Mouse (Mus musculus): ENCODE data around the gene Srcin1.

Srcin1 gene

DNA sequence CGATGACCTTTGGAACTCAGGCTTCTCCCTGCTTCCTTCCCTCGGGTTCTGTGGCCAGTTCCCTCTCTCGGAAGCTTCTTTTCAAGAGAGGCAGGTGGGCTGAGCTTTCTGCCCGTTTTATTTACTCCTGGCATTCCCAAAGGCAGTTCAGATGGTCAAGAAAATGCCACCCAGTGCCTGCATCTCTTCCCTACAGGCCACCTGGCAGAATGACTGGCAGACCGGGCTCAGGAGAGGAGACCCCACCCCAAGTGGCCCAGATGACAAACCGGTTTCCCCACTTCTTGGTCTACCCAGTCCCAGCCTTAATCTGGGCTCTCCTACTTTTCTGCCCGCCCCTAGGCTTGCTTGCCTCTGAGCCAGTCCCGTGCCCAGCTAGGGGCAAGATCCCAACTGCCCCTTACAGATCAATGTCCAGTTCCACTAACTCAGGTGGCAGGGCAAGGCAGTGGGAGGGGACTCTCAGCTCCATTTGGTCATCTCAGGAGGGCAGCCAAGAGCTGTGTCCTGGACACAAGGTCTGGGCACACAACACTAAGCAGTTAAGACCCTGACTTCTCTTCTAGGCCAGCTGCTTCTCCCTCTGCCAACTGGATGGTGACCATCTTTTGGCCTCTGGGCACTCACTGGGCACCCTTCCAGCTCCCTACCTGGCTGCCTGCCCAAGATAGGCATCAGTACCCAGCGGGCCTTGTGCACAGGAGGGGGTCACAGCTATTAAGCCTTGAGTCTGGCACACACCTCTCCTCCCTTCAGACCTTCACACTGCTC is at the start of gene Srcin1:
Gene Srcin1, minus strand, starts transcription at position 51 of the 771 bp plus-strand sequence.
- peak; percentile 93 for DNase-seq

DNA sequence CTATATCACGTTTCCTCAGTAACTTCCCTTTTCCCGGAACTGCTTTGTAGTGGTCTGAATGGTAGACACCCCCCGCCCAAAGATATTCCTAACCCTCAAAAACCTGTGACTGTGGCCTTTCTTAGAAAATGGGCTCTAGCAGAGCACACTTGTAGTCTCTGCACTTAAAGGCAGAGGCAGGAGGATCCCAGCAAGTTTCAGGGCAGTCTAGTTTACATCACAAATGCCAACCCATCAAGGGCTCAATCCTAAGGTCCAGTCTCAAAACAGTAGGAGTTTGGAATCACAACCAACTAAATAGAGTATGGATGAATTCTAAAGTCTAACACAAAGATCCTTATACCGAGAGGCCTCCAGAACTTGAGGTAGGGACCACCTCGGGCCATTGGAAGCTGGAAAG is 49.6 kb upstream of the Srcin1 start:
- DNase-seq, result no peak

DNA sequence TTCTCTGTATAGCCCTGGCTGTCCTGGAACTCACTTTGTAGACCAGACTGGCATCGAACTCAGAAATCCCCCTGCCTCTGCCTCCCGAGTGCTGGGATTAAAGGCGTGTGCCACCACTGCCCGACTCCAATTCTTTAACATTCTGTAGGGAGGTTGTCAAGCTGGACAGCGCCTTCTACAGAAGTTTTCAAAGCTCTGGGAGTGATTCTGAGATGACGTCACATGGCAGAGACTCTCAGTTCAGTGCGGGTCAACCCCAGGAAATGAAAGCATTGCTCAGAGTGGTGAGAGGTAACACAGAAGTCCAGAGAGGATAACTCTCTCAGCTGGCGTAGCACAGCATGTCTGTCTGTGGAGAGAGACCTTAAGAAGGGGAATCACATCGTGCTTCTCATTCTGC is 47.2 kb upstream of the Srcin1 start:
- no peak for DNase-seq

DNA sequence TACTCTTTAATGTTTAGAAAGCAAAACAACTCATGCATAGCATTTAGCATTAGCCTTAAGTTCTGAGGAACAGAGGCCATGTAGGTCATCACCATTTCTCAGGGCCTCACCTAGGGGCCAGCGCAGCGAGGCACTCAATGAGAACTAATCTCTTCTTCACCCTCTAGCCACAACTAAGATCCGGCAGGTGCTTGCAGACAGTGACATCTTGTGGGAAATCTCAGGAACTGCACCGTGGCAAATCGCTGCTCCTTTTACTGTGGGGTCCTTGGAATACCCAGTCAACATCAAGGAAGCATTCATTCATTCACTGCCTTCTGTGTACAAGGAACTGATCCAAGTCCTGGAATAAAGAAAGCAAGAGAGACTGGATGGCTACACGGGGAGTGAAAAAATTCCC is 46.5 kb upstream of the Srcin1 start:
- peak; percentile 58 for DNase-seq

DNA sequence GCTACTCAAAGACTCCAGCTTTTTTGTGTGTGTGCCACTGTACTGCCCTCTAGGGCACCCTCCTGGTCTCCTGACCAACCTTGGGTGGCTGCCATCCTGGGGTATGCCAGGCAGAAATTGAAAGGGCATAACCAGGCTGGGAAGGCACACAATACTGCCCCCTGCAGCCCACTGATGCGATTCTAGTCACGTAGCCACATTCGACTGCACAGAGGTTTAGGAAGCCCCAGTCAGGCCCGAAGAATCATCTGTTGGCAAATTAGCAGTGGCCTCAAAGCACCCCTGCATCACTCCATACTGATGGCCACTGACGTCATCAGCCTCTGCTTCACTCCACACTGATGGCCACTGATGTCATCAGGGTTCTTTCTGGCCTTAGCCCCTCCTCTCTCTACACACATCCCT is 43.4 kb upstream of the Srcin1 start:
- DNase-seq, result peak; percentile 91

DNA sequence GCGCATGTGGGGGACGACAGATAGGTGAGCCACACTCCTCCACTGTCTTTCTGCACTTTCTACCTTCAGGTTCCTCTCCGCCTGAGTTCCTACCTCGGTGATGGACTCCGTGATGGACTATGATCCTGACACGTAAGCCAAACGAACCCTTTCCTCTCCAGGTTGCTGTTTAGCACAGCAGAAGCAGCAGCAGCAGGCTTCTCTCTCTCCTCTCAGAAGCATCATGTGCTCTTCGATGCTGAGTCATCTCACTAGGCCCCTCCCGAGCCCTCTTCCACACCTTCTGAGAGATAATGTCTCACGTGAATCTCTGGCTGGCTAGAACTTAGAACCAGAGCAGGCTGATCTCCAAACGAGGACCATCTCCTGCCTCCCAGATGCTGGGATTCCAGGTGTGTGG is 42.4 kb upstream of the Srcin1 start:
- DNase-seq, result peak; percentile 78

DNA sequence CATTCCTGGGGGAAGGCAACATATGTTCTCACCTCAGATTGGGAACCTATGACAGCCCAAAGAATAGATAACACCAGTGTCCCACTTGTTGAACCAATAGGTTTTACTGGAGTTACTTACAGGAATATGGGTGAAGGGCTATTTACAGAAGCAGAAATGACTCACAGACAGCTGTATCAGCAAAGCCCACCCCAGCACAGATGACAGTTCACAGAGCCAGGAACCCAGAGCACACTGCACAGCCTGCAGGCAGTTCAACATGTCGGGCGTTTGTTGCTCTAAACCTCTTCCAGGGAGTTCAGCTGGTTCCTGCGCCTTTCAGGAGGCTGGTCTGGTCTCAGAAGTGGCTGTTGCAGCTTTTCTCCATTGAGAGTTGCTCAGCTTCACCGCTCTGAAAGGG is 39.3 kb upstream of the Srcin1 start:
- no peak for DNase-seq

DNA sequence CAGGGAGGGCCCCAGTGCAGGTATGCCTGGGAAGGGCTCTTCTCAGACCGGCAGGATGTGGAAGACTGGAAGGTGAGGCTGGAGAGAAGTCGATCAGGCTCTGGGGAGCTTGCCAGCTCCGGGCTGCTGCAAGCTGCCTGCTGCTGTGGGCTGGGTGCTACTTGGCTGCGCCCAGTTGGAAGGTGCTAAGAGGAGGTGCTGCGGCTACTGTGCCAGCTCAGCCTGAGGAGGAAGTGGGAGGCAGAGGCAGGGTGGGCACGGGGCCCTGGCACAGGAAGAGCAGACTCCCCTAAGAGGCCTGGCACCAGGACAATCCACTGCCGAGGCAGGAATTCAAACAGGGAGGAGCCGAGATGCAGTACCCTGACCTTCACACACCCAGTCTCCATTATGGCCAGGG is 35.1 kb upstream of the Srcin1 start:
- peak; percentile 71 for DNase-seq

DNA sequence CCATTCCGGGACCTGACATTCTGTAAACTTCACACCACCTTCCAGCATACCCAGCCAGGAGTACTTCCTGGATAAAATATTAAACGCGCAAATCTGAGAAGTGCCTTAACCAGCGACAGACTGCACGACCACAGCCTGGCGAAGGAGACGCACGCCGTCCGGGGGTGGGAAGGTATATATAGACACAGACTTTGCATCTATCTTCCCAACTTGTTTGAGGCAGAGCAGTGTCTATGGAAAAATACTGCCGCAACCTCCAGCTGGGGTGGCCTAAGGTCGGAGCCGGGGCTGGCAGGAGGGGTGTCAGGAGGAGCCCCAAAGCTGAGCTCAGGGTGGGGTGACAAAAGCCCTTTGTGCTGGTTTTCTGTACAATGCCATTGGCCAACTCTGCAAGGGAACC is 33.8 kb upstream of the Srcin1 start:
- DNase-seq, result no peak

DNA sequence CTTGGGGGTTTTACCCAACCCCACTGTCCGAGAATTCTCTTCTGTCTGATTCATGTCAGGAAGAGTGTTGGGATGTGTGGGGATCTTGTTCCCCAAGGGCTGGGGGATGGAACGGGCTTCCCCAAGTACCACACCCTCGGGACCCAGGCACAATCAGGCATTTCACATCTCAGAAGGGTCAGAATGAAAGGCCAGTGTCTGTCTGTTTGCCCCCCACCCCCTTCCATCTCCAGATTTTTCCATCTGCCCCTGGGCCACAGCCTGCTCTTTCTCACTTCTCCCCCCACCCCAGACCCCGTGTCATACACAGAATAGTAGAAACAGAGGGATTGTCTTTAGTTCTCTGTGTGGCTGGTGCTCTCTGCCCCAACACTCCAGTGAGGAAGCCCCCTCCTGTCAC is 32.9 kb upstream of the Srcin1 start:
- no peak for DNase-seq

DNA sequence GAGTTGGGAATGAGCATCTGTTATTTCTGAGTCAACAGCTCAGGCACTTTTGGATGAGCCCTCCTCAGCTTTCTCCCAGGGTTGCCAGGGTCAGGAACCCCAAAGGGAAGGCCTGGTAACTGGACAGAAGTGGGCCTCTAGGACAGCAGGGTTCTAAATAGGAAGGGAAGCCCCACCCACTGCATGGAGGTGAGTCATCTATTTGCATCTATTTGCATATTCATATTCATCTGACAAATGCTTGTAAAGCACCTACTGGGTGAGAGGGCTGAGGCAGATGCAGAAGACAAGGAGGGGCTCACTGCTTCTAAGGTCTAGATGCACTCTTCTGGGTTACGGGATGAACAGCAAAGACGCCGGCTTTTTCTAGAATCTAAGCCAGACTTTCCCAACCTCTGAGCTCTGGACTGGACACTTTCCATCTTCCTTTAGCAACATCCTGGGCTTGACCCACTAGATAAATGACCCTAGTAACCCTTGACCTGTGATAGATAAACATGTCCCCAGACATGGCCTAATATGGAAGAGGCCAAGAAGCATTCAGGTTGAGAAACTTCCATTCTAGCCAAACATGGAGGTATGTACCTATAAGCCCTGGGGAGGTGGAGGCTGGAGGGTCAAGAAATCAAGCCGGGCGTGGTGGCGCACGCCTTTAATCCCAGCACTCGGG is 31.2 kb upstream of the Srcin1 start:
- DNase-seq, result no peak

DNA sequence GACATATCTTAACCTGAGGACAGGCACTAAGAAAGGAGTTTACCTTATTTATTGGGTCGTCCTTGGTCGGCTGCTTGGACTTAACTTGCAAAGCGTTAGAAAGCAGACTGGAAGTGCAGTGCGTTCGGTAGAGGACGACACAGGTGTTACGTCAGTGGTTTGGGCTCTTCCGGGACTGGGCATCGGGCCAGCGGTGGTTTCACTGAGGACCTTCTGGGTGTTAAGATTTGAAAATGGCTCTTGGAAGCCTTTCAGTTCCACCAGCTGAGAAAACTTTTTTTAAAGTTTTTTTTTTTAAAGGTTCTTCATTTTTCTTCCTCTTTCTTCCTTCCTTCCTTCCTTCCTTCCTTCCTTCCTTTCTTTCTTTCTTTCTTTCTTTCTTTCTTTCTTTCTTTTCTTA is 27.9 kb upstream of the Srcin1 start:
- no peak for DNase-seq

DNA sequence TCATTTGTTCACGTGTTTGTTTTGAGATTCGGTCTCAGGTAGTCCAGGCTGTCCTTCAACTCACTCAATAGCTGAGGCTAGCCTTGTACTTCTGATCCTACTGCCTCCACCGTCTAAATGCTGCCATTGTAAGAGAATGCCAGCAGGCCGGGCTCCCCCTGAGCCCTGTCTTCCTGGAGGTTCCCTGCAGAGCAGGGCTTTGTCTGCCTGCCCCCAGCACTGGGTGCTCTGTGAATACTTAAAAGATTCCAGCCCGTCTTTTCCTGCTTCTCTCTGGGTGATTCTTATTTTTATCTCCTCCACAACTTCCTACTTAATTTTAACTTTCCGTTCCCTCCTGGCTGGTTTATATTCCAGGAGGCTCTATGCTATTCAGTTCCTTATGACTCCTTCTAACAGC is 26.2 kb upstream of the Srcin1 start:
- DNase-seq, result no peak

DNA sequence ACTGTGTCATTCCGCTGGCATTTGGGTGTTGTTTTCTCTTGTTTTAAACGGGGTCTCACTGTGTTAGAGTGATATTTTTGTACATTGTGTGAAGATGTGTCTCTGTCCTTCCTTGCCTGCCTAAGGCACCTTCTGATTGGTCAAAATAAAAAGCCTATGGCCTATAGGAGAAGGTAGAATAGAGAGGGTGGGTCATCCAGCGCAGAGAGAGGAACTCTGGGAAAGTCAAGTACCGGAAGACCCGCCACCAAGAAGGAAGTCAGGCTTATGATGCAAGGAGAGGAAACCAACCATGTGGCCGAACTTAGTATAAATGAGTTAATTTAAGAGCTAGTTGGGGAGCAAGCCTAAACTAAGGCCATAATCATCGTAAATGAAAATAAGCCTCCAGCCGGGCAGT is 23.1 kb upstream of the Srcin1 start:
- no peak for DNase-seq

DNA sequence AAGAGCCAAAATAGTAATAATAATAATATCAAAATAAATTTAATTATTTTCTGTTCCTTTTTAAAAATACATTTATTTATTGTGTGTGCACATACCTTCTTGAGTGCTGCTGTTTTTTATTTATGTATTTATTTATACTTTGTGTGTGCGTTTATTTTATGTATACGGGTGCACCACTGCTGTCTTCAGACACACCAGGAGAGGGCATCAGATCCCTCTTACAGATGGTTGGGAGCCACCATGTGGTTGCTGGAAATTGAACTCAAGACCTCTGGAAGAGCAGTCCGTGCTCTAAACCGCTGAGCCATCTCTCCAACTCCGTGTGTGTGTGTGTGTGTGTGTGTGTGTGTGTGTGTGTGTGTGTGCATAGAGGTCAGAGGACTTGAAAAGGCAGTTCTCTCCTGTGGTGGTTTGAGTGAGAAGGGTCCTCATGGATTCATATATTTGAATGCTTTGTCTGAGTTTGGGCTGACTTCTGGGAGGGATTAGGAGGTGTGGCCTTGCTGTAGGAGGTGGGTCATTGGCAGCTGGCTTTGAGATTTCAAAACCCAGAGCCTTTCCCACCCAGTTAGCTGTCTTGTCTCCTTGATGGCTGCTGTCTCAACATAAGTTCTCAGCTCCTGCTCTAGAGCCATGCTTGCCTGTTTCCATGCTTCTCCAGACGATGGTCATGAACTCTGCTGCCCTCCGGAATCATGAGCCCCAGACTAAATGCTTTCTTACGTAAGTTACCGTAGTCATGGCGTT is 22.1 kb upstream of the Srcin1 start:
- no peak for DNase-seq

DNA sequence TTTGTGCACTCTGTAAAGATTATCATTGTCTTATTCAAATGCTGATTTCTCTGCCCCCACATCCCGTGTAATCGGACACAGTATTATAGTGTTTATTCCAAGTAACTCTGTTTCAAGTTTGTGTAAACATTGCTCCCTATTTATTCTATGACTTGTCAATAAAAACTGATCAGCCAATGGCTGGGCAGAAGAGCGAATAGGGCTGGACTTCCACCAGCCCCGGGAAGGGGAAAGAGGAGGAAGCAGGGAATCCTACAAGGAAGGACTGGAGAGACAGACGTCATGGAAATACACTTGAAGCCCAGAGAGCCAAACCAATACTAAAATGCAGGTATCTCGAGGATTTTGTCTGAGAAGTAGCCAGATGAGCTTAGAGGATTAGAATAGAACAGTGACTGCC is 18.1 kb upstream of the Srcin1 start:
- no peak for DNase-seq

DNA sequence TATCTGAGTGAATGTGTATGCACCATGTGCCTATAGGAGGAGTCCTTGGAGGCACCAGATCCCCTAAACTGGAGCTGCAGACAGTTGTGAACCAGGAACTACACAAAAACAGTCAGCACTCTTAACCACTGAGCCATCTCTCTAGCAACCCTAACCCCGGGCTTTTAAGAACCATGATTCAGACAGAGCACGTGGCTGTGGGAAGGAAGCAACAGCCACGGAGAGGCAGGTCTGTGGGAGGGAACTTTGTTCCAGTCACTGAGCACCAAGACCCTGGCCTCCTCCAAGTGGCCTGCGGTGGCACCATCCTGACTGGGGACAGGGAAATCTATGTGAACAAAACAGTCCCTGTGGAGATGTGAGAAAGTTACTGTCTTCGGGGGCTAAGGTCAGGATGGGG is 15.9 kb upstream of the Srcin1 start:
- no peak for DNase-seq

DNA sequence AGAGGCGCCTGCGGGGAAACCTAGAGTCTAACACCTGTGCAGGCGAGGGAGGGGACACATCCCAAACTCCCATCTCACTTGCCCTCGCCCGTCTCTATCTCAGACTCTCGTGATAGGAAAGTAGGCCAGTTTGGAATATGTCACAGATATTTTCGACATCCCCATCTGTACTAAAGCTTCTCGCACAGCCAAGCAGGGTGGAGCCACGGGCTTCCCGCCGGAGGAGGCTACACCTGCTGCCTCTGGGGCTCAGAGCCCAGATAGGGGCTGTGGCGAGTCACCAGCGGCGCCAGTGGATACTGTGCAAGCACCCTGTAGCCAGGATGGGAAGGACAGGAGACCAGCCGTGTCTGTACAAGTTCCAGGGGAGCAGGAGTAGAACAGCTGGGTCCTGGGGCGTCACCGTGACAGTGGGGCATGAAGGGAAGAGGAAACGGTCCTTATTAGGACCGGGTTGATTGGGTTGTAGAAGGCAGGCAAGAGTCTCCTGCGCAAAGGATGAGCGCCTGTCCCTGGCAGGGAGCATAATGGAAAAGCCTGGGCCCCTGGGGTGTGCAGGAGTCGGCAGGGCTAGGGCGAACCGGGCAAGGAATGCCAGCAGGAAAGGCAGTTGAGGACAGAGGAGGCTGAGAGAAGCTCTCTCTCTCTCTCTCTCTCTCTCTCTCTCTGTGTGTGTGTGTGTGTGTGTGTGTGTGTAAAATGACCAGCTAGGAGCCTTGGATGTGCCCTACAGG is 14.4 kb upstream of the Srcin1 start:
- no peak for DNase-seq

DNA sequence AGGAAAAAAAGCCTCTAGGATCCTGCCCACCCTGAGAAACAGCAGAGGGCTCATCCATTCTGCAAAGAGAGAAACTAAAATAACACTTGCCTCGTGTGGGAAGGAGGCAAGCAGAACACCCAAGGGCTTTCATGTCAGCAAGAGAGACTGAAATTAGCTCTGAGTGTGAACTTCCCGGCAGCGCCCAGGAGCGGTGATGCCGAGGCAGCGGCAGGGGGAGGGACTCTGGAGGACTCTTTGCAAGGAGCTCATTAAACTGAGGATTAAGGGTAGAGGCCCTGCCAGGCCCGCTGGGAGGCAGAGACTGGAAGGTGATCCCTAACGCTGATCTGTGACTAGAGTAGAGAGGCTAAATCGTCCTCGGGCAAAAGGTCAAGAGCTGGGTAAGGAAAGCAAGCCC is 13.2 kb upstream of the Srcin1 start:
- no peak for DNase-seq

DNA sequence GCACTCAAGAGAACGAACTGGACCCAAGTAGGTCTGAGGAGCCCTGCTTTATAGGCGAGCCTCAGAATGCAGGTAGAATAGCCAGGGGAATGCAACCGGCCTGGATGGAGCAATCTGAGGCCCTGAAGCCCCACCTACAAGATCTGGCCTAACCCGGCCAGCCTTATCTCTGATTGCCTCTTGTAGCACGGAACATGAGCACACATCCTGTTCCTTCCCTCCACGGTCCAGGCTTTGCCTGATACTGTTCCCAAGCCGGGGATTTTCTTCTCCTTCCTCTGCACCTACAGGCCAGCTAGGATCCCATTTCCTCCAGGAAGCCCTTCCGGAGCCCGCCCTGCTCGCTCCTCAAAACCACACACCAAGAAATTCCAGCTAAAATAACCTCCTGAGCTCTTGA is 9.9 kb upstream of the Srcin1 start:
- peak; percentile 65 for DNase-seq

DNA sequence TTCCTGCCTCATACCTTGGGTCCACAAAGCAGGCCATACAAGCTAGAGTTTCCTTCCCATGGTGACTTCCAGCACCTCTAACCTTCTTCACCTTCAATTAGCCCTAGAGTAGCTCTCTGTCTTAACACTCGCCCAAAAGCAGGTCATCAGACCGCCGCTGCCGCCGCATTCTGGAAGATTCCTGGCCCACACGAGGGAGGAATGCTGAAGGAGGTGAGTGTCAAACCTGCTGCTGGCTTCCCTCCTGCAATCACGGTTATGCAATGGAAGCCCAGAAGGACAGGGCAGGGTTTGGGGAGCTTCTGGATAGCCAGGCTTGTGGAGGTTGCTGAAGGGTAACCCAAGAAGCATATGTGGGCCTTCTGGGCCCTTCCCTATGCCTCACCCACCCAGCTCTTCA is 8.5 kb upstream of the Srcin1 start:
- DNase-seq, result peak; percentile 32

DNA sequence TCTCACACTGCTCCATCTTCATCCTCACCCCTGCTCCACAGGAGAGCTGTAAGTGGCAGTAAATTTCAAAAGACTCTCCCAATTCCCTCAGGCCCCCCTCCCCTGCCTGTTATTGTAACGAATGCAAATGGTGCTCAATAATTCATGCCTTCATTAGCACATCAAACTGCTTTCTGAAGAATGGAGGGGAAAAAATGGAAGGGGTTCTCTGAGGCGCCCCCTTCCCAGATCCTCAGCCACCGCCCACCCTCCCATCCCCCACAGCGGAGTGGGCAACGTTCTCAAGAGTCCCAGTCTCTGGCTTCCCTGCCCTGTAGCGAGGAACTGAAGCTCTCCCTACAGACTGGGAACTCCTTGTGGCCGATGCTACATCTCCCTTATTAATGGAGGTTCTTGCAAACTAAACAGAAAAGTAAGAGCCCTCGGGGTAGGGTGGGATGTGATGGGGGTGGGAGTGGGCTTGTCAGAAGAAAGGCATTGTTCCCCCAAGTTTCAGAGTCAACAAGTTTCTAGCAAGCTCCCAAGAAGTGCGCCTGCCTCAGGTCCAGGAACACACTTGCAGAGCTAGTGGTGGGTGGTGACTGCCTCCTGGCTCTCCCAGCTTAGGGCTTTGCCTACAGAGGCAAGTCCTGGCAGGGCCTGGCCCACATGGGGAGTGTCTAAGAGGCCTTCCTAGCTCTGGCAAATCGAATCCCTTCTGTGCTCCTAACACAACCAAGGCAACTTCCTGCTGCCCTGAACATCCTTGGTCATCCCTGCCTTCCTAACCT is 3.3 kb upstream of the Srcin1 start:
- no peak for DNase-seq

DNA sequence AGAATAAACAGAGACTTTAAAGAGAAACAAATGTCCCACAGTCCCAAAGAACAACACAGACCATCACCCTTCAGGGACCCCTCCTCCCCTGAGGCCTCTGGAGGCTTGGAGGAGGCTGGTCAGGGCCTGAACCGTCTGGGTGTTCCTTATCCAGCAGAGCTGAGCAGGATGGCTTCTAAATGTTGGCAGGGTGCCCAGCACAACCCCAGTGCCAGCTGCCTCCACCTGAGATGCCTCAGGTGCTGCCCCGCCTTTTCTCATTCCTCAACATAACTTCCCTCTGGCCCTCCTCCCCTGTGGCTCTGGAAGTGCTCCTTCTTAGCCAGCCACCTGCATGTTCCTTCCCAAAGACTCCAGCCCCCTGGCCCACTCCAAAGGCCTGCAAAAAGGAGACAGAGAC is 2.3 kb upstream of the Srcin1 start:
- peak; percentile 92 for DNase-seq

Measured in kidney, adult 11 months (tissue).